Mouse (Mus musculus): ENCODE measurements around the gene Eno3. TPM values are rescaled to one million over a fixed set of nuclear protein-coding genes. Genes with fewer than 3 reads are reported as not detected.

The Eno3 gene
- polyA plus RNA-seq, 1 experiment from 2014 or later: 9.6 TPM

GRCm38 (mm10) chr11:70653345-70654197 is 3.4 kb upstream of the Eno3 start:
- Histone ChIP-seq H3K4me3 (ENCODE audit: low read depth, low read length) (peak overlapping the region; percentile 100), H3K4me2 (replicated peaks; ENCODE audit: low read depth) (peak overlapping the region; percentile 90), H3K9me3 (ENCODE audit: control insufficient read depth, low read length) (no peaks in the 10 kb centered on the region), H3K27ac (replicated peaks) (peak overlapping the region; percentile 100), H3K36me3 (ENCODE audit: control insufficient read depth, insufficient read depth, low read length) (peaks cover 14% of the 10 kb centered on the region), H3K27me3 (ENCODE audit: control insufficient read depth, insufficient read depth, low read length) (no peaks in the 10 kb centered on the region), H3K4me1 (replicated peaks; ENCODE audit: control insufficient read depth, insufficient read depth) (peaks cover 5% of the 10 kb centered on the region; the same call in 1 of the 2 replicates), H3K9ac (ENCODE audit: low read length) (peak overlapping the region; percentile 99)
- ATAC-seq (ENCODE audit: low FRiP score, low TSS enrichment): peak; percentile 51
- no peak; the same call in 1 of the 2 replicates for TF ChIP-seq CTCF (IDR thresholded peaks at IDR 0.05; ENCODE audit: low read depth)
- peak; percentile 21 for TF ChIP-seq EP300 (optimal IDR thresholded peaks at IDR 0.05)
- under 1% methylated on average over 45 of the region's 63 CpGs for WGBS
- DNase-seq (ENCODE audit: low spot score): peak; percentile 83

DNA sequence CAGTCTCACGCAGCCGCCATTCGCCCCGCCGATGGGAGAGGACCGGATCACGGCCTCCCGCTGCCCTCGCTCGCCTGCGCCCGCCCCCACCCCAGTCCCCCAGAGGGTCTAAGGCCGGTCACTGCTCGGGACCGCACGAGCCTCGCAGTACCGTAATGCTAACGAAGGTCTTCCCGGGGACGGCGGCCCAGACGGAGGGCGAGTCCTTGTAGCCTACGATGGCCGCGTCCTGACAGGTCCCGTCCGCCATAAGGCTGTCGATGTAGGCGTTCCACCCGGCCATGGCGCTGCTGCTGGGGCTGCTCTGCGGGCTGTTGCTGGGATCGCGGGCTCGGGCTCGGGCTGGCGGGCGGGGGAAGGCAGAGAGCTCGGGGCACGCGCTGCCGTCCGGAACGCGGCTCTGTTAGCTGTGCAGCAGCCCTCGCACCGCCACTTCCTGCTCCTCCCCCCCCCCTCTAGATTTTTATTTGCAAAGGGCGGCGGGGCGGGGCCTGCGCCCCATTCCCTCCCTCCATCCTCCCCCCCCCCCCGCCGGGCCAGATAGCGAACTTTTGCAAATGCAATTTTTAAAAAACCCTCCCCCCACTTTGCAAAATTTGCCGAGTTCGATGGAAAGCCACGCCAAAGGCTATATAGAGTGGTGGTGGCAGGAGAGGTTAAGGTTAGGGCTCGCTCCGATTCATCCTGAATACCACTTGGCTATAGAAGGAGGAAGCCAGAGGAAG is 2.6 kb upstream of the Eno3 start, which contains the start of gene Pfn1:
Gene Pfn1 (minus strand): TSS at position 447 of the 725 bp plus-strand sequence.
- Histone ChIP-seq H3K9me3 (ENCODE audit: control insufficient read depth, low read length) (no peaks in the 10 kb centered on the region), H3K4me2 (replicated peaks; ENCODE audit: low read depth) (peak within 1 kb of the TSS; percentile 90), H3K27ac (replicated peaks) (peak within 1 kb of the TSS; percentile 100), H3K27me3 (ENCODE audit: control insufficient read depth, insufficient read depth, low read length) (no peaks in the 10 kb centered on the region), H3K36me3 (ENCODE audit: control insufficient read depth, insufficient read depth, low read length) (peaks cover 10% of the 10 kb centered on the region), H3K4me1 (replicated peaks; ENCODE audit: control insufficient read depth, insufficient read depth) (peaks cover 5% of the 10 kb centered on the region; the same call in 1 of the 2 replicates), H3K4me3 (ENCODE audit: low read depth, low read length) (peak within 1 kb of the TSS; percentile 100), H3K9ac (ENCODE audit: low read length) (peak within 1 kb of the TSS; percentile 99)
- TF ChIP-seq EP300 (optimal IDR thresholded peaks at IDR 0.05) (no peak), CTCF (IDR thresholded peaks at IDR 0.05; ENCODE audit: low read depth) (no peak; the same call in 1 of the 2 replicates)
- WGBS: under 1% methylated on average over 44 of the region's 61 CpGs
- ATAC-seq (ENCODE audit: low FRiP score, low TSS enrichment) (peak; percentile 53), DNase-seq (ENCODE audit: low spot score) (peak; percentile 90)

GRCm38 (mm10) chr11:70654923-70655570 is 2.0 kb upstream of the Eno3 start:
- peak overlapping the region; percentile 90 for H3K4me2 ChIP-seq (replicated peaks; ENCODE audit: low read depth)
- ATAC-seq (ENCODE audit: low FRiP score, low TSS enrichment): peak; percentile 43
- H3K9me3 ChIP-seq (ENCODE audit: control insufficient read depth, low read length): no peaks in the 10 kb centered on the region
- peak overlapping the region; percentile 100 for H3K4me3 ChIP-seq (ENCODE audit: low read depth, low read length)
- no peaks in the 10 kb centered on the region for H3K27me3 ChIP-seq (ENCODE audit: control insufficient read depth, insufficient read depth, low read length)
- peaks cover 5% of the 10 kb centered on the region; the same call in 1 of the 2 replicates for H3K4me1 ChIP-seq (replicated peaks; ENCODE audit: control insufficient read depth, insufficient read depth)
- DNase-seq (ENCODE audit: low spot score): peak; percentile 88
- under 1% methylated on average over 47 of the region's 48 CpGs for WGBS
- peak overlapping the region; percentile 100 for H3K27ac ChIP-seq (replicated peaks)
- no peak for TF ChIP-seq EP300 (optimal IDR thresholded peaks at IDR 0.05)
- TF ChIP-seq CTCF (IDR thresholded peaks at IDR 0.05; ENCODE audit: low read depth): no peak
- peak overlapping the region; percentile 67 for H3K9ac ChIP-seq (ENCODE audit: low read length)
- peaks cover 5% of the 10 kb centered on the region; the same call in 1 of the 2 replicates for H3K36me3 ChIP-seq (ENCODE audit: control insufficient read depth, insufficient read depth, low read length)

- peak; percentile 17 for ATAC-seq (ENCODE audit: low FRiP score, low TSS enrichment)
- peak overlapping the region; percentile 67 for H3K9ac ChIP-seq (ENCODE audit: low read length)
These were observed 1.2 kb upstream of the Eno3 start for GRCm38 (mm10) chr11:70655571-70656455.

More at GRCm38 (mm10) chr11:70655571-70656455, 1.2 kb upstream of the Eno3 start:
- WGBS: under 1% methylated on average over 60 of the region's 61 CpGs
- peak; percentile 79 for DNase-seq (ENCODE audit: low spot score)
- Histone ChIP-seq H3K36me3 (ENCODE audit: control insufficient read depth, insufficient read depth, low read length) (peaks cover 3% of the 10 kb centered on the region; the same call in 1 of the 2 replicates), H3K27ac (replicated peaks) (peak overlapping the region; percentile 100), H3K9me3 (ENCODE audit: control insufficient read depth, low read length) (no peaks in the 10 kb centered on the region), H3K4me2 (replicated peaks; ENCODE audit: low read depth) (peak overlapping the region; percentile 90), H3K27me3 (ENCODE audit: control insufficient read depth, insufficient read depth, low read length) (no peaks in the 10 kb centered on the region), H3K4me3 (ENCODE audit: low read depth, low read length) (peak overlapping the region; percentile 100), H3K4me1 (replicated peaks; ENCODE audit: control insufficient read depth, insufficient read depth) (peaks cover 5% of the 10 kb centered on the region; the same call in 1 of the 2 replicates)
- TF ChIP-seq EP300 (optimal IDR thresholded peaks at IDR 0.05) (no peak), CTCF (IDR thresholded peaks at IDR 0.05; ENCODE audit: low read depth) (0 out of 2 replicates have a peak, but pooled peaks have one; percentile 4)
